Mouse (Mus musculus) gastrocnemius, adult 18-20 months (tissue): ENCODE data around the gene Uqcc3. TPM values are rescaled to one million over a fixed set of nuclear protein-coding genes. Genes with fewer than 3 reads are reported as not detected.

Experiments
- DNase-seq: peaks from one replicate; pipeline ENCODE4 v3.0.0; 2021; ENCODE audit warnings: low spot score
- long read RNA-seq, 2 experiments: library from polyadenylated mRNA; stranded (forward); transcript quantifications; one replicate each; pipeline ENCODE4 v2.0.0; 2021
- total RNA-seq, 2 experiments: library from RNA; stranded (reverse); gene quantifications; 2 replicates each; pipeline ENCODE4 v1.2.3; 2021

Uqcc3 gene
- total RNA-seq, result 10 to 100 TPM; 57.2 to 63.9 TPM
- long read RNA-seq, experiment 1, transcript Uqcc3-201 (2 exons, 821 nt), result major isoform, 103 of 105 reads
- long read RNA-seq, experiment 1, partial matches to known transcripts, result 2 of 105 reads
- long read RNA-seq, experiment 1, other reads (novel, unspliced or antisense), result 0 of 105 reads
- long read RNA-seq, experiment 2, transcript Uqcc3-201 (2 exons, 821 nt), result major isoform, 95 of 98 reads
- long read RNA-seq, experiment 2, partial matches to known transcripts, result 0 of 98 reads
- long read RNA-seq, experiment 2, other reads (novel, unspliced or antisense), result 3 of 98 reads

GRCm38 (mm10) chr19:8880311-8881033 lies at the start of gene Uqcc3:
Gene Uqcc3, minus strand, starts transcription at chr19:8880923.
- peak; percentile 91 for DNase-seq

GRCm38 (mm10) chr19:8930117-8930516 lies 49.4 kb upstream of the Uqcc3 start:
- no peak for DNase-seq

GRCm38 (mm10) chr19:8929224-8930088 lies 48.7 kb upstream of the Uqcc3 start, which contains the start of the genes Rom1 and Eml3:
Gene Rom1, minus strand, starts transcription at chr19:8929356.
Gene Eml3, plus strand, starts transcription at chr19:8929552.
- DNase-seq, result peak; percentile 95

- DNase-seq, result no peak
Observed at GRCm38 (mm10) chr19:8928689-8929223, 48.0 kb upstream of the Uqcc3 start.

- no peak for DNase-seq
Observed at GRCm38 (mm10) chr19:8927891-8928525, 47.3 kb upstream of the Uqcc3 start.

- no peak for DNase-seq
Observed at GRCm38 (mm10) chr19:8926766-8927165, 46.0 kb upstream of the Uqcc3 start.

- DNase-seq, result no peak
Observed at GRCm38 (mm10) chr19:8921741-8922140, 41.0 kb upstream of the Uqcc3 start.

GRCm38 (mm10) chr19:8920836-8921291 lies 40.1 kb upstream of the Uqcc3 start:
- no peak for DNase-seq

- peak; percentile 97 for DNase-seq
Observed at GRCm38 (mm10) chr19:8920073-8920736, 39.5 kb upstream of the Uqcc3 start, which contains the start of gene B3gat3. Gene B3gat3, plus strand, starts transcription at chr19:8920374.

- DNase-seq, result no peak
Observed at GRCm38 (mm10) chr19:8919684-8920072, 39.0 kb upstream of the Uqcc3 start.

- no peak for DNase-seq
Observed at GRCm38 (mm10) chr19:8919000-8919399, 38.3 kb upstream of the Uqcc3 start.

GRCm38 (mm10) chr19:8914212-8914611 lies 33.5 kb upstream of the Uqcc3 start:
- DNase-seq, result no peak

- DNase-seq, result no peak
Observed at GRCm38 (mm10) chr19:8911810-8912209, 31.1 kb upstream of the Uqcc3 start.

- DNase-seq, result no peak
Observed at GRCm38 (mm10) chr19:8908531-8908930, 27.8 kb upstream of the Uqcc3 start.

- no peak for DNase-seq
Observed at GRCm38 (mm10) chr19:8903412-8903811, 22.7 kb upstream of the Uqcc3 start.

GRCm38 (mm10) chr19:8899079-8899478 lies 18.4 kb upstream of the Uqcc3 start:
- DNase-seq, result no peak

- DNase-seq, result no peak
Observed at GRCm38 (mm10) chr19:8898576-8898975, 17.9 kb upstream of the Uqcc3 start.

GRCm38 (mm10) chr19:8897865-8898495 lies 17.3 kb upstream of the Uqcc3 start, which contains the start of gene Ganab:
Gene Ganab, plus strand, starts transcription at chr19:8898071.
- peak; percentile 94 for DNase-seq

GRCm38 (mm10) chr19:8897211-8897864 lies 16.6 kb upstream of the Uqcc3 start:
- peak; percentile 33 for DNase-seq
